Mouse (Mus musculus): ENCODE measurements around the gene Nudt9. TPM values are rescaled to one million over a fixed set of nuclear protein-coding genes. Genes with fewer than 3 reads are reported as not detected.
A peak's percentile ranks its signal among the peaks of the same experiment; 100 is the strongest.

Gene Nudt9
- polyA plus RNA-seq, 1 experiment from 2014 or later: 65.7 TPM

- Histone ChIP-seq H3K27me3 (ENCODE audit: low read depth, poor library complexity, severe bottlenecking) (no peaks in the 10 kb centered on the region), H3K9me3 (replicated peaks) (no peaks in the 10 kb centered on the region), H3K4me1 (peaks cover 21% of the 10 kb centered on the region), H3K4me3 (peak overlapping the region; percentile 68), H3K27ac (replicated peaks) (peak overlapping the region; percentile 87), H3K36me3 (peaks cover 21% of the 10 kb centered on the region)
- DNase-seq (ENCODE audit: low spot score): no peak
- 10% methylated on average over 19 of the region's 19 CpGs for WGBS
Measured at GRCm38 (mm10) chr5:104047200-104048105, 1.3 kb downstream of the Nudt9 start.

GRCm38 (mm10) chr5:104048139-104048538 lies 2.0 kb downstream of the Nudt9 start:
- WGBS: 57% methylated on average over 4 of the region's 4 CpGs
- Histone ChIP-seq H3K36me3 (peaks cover 27% of the 10 kb centered on the region), H3K27ac (replicated peaks) (no peak overlapping the region), H3K27me3 (ENCODE audit: low read depth, poor library complexity, severe bottlenecking) (no peaks in the 10 kb centered on the region), H3K4me3 (peak overlapping the region; percentile 68), H3K4me1 (peaks cover 21% of the 10 kb centered on the region), H3K9me3 (replicated peaks) (no peaks in the 10 kb centered on the region)
- no peak for DNase-seq (ENCODE audit: low spot score)

GRCm38 (mm10) chr5:104052956-104053355 lies 6.8 kb downstream of the Nudt9 start:
- WGBS: 59% methylated on average over 8 of the region's 8 CpGs

GRCm38 (mm10) chr5:104054938-104055337 lies 8.8 kb downstream of the Nudt9 start:
- Histone ChIP-seq H3K27ac (replicated peaks) (no peak overlapping the region), H3K4me1 (no peaks in the 10 kb centered on the region), H3K36me3 (peaks cover 54% of the 10 kb centered on the region), H3K4me3 (no peak overlapping the region), H3K9me3 (replicated peaks) (no peaks in the 10 kb centered on the region), H3K27me3 (ENCODE audit: low read depth, poor library complexity, severe bottlenecking) (no peaks in the 10 kb centered on the region)
- 92% methylated on average over 4 of the region's 4 CpGs for WGBS
- DNase-seq (ENCODE audit: low spot score): no peak

More at GRCm38 (mm10) chr5:104052956-104053355, 6.8 kb downstream of the Nudt9 start:
- Histone ChIP-seq H3K27ac (replicated peaks) (no peak overlapping the region), H3K9me3 (replicated peaks) (no peaks in the 10 kb centered on the region), H3K36me3 (peaks cover 43% of the 10 kb centered on the region), H3K4me1 (peaks cover 5% of the 10 kb centered on the region), H3K4me3 (no peak overlapping the region), H3K27me3 (ENCODE audit: low read depth, poor library complexity, severe bottlenecking) (no peaks in the 10 kb centered on the region)
- DNase-seq (ENCODE audit: low spot score): no peak

GRCm38 (mm10) chr5:104055816-104056215 lies 9.7 kb downstream of the Nudt9 start:
- Histone ChIP-seq H3K27me3 (ENCODE audit: low read depth, poor library complexity, severe bottlenecking) (no peaks in the 10 kb centered on the region), H3K27ac (replicated peaks) (no peak overlapping the region), H3K36me3 (peaks cover 58% of the 10 kb centered on the region), H3K9me3 (replicated peaks) (no peaks in the 10 kb centered on the region), H3K4me1 (no peaks in the 10 kb centered on the region), H3K4me3 (no peak overlapping the region)
- WGBS: 89% methylated on average over 4 of the region's 4 CpGs
- DNase-seq (ENCODE audit: low spot score): no peak

GRCm38 (mm10) chr5:104056295-104056694 lies 10.2 kb downstream of the Nudt9 start:
- Histone ChIP-seq H3K9me3 (replicated peaks) (no peaks in the 10 kb centered on the region), H3K27ac (replicated peaks) (no peak overlapping the region), H3K27me3 (ENCODE audit: low read depth, poor library complexity, severe bottlenecking) (no peaks in the 10 kb centered on the region), H3K4me1 (no peaks in the 10 kb centered on the region), H3K4me3 (no peak overlapping the region), H3K36me3 (peaks cover 58% of the 10 kb centered on the region)
- 88% methylated on average over 7 of the region's 7 CpGs for WGBS
- DNase-seq (ENCODE audit: low spot score): no peak

GRCm38 (mm10) chr5:104058021-104058420 lies 11.9 kb downstream of the Nudt9 start:
- H3K27me3 ChIP-seq (ENCODE audit: low read depth, poor library complexity, severe bottlenecking): no peaks in the 10 kb centered on the region
- H3K4me1 ChIP-seq: no peaks in the 10 kb centered on the region
- no peak overlapping the region for H3K27ac ChIP-seq (replicated peaks)
- peaks cover 55% of the 10 kb centered on the region for H3K36me3 ChIP-seq
- 64% methylated on average over 15 of the region's 15 CpGs for WGBS
- peak; percentile 52 for DNase-seq (ENCODE audit: low spot score)
- H3K9me3 ChIP-seq (replicated peaks): no peaks in the 10 kb centered on the region
- H3K4me3 ChIP-seq: no peak overlapping the region

GRCm38 (mm10) chr5:104059628-104060027 lies 13.5 kb downstream of the Nudt9 start:
- no peak for DNase-seq (ENCODE audit: low spot score)
- Histone ChIP-seq H3K27ac (replicated peaks) (no peak overlapping the region), H3K4me3 (no peak overlapping the region), H3K9me3 (replicated peaks) (no peaks in the 10 kb centered on the region), H3K27me3 (ENCODE audit: low read depth, poor library complexity, severe bottlenecking) (no peaks in the 10 kb centered on the region), H3K4me1 (no peaks in the 10 kb centered on the region), H3K36me3 (peaks cover 68% of the 10 kb centered on the region)
- 89% methylated on average over 9 of the region's 9 CpGs for WGBS

GRCm38 (mm10) chr5:104060429-104060828 lies 14.3 kb downstream of the Nudt9 start:
- H3K27ac ChIP-seq (replicated peaks): no peak overlapping the region
- H3K4me1 ChIP-seq: no peaks in the 10 kb centered on the region
- WGBS: 93% methylated on average over 5 of the region's 5 CpGs

GRCm38 (mm10) chr5:104061936-104062772 lies 16.0 kb downstream of the Nudt9 start:
- Histone ChIP-seq H3K27me3 (ENCODE audit: low read depth, poor library complexity, severe bottlenecking) (no peaks in the 10 kb centered on the region), H3K4me3 (no peak overlapping the region), H3K27ac (replicated peaks) (no peak overlapping the region), H3K36me3 (peaks cover 62% of the 10 kb centered on the region), H3K9me3 (replicated peaks) (no peaks in the 10 kb centered on the region), H3K4me1 (no peaks in the 10 kb centered on the region)
- 79% methylated on average over 13 of the region's 13 CpGs for WGBS
- no peak for DNase-seq (ENCODE audit: low spot score)

More at GRCm38 (mm10) chr5:104060429-104060828, 14.3 kb downstream of the Nudt9 start:
- no peaks in the 10 kb centered on the region for H3K9me3 ChIP-seq (replicated peaks)
- H3K4me3 ChIP-seq: no peak overlapping the region
- peaks cover 70% of the 10 kb centered on the region for H3K36me3 ChIP-seq
- H3K27me3 ChIP-seq (ENCODE audit: low read depth, poor library complexity, severe bottlenecking): no peaks in the 10 kb centered on the region
- no peak for DNase-seq (ENCODE audit: low spot score)

- Histone ChIP-seq H3K4me1 (no peaks in the 10 kb centered on the region), H3K27me3 (ENCODE audit: low read depth, poor library complexity, severe bottlenecking) (no peaks in the 10 kb centered on the region), H3K4me3 (no peak overlapping the region), H3K9me3 (replicated peaks) (no peaks in the 10 kb centered on the region), H3K27ac (replicated peaks) (no peak overlapping the region), H3K36me3 (peaks cover 60% of the 10 kb centered on the region)
- 88% methylated on average over 11 of the region's 11 CpGs for WGBS
- no peak for DNase-seq (ENCODE audit: low spot score)
Measured at GRCm38 (mm10) chr5:104062773-104063551, 16.9 kb downstream of the Nudt9 start.

GRCm38 (mm10) chr5:104068751-104069150 lies 22.6 kb downstream of the Nudt9 start:
- peak; percentile 49 for DNase-seq (ENCODE audit: low spot score)
- H3K36me3 ChIP-seq: peaks cover 13% of the 10 kb centered on the region
- no peak overlapping the region for H3K27ac ChIP-seq (replicated peaks)
- peaks cover 25% of the 10 kb centered on the region for H3K4me1 ChIP-seq
- H3K9me3 ChIP-seq (replicated peaks): no peaks in the 10 kb centered on the region
- H3K27me3 ChIP-seq (ENCODE audit: low read depth, poor library complexity, severe bottlenecking): no peaks in the 10 kb centered on the region
- H3K4me3 ChIP-seq: no peak overlapping the region
- 83% methylated on average over 7 of the region's 7 CpGs for WGBS
